Mouse (Mus musculus): ENCODE data around the gene Als2cr12. TPM values are rescaled to one million over a fixed set of nuclear protein-coding genes. Genes with fewer than 3 reads are reported as not detected.
"Not testable (repeated sequence)": the region's sequence is repeated elsewhere in the genome, so short reads cannot be mapped to it uniquely, and the experiment has no call there.

The Als2cr12 gene
- total RNA-seq, 2 experiments from 2014 or later, result 0.60 TPM; not detected in 1

- intact Hi-C loops (cut with DNase I), result no loop called here
- no peak for DNase-seq
These were observed 24.3 kb upstream of the Als2cr12 start for GRCm38 (mm10) chr1:58720090-58720489.

- intact Hi-C loops (cut with DNase I), result no loop called here
- DNase-seq, result no peak
These were observed 23.7 kb upstream of the Als2cr12 start for GRCm38 (mm10) chr1:58719356-58719945.

DNA sequence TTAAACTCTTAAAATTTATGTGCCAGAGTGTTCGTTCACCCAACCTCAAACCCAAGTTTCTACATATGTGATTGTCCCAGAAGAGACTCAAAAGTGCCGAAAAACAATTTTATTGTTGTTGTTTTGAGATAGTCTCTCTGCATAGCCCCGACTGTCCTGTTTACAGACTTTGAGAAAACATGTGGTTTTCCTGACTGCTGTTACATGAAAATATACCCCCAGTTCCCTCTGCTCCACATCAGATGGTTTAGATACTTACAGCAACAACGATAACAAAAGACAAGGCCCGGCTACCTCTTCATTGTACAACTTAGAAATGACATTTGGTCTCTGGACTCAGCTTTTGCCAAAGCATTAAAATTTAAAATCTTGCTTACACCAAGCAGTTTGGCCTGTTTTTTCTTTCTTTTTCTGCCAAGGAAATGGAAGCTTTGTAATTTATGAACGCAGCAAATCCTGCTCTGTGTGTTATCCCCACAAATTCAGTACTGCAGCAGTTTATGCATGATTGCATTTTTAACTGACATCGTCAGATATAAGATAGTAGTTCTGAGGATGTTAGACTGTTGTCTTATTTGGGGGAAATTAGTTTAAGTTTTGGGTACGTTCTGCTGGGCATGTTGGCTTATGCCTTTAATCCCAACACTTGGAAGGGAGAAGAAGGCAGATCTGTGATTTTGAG, 21.9 kb upstream of the Als2cr12 start:
- intact Hi-C loops (cut with DNase I), result no loop called here
- DNase-seq, result no peak

- DNase-seq, result no peak
- intact Hi-C loops (cut with DNase I), result no loop called here
These were observed 21.1 kb upstream of the Als2cr12 start for GRCm38 (mm10) chr1:58716883-58717220.

- intact Hi-C loops (cut with DNase I), result no loop called here
- no peak for DNase-seq
These were observed 20.5 kb upstream of the Als2cr12 start for GRCm38 (mm10) chr1:58716162-58716882.

GRCm38 (mm10) chr1:58715536-58715935, 19.7 kb upstream of the Als2cr12 start:
- intact Hi-C loops (cut with DNase I), result no loop called here
- no peak for DNase-seq

- intact Hi-C loops (cut with DNase I), result no loop called here
- DNase-seq, result no peak
These were observed 18.6 kb upstream of the Als2cr12 start for GRCm38 (mm10) chr1:58714361-58714760.

GRCm38 (mm10) chr1:58713893-58714231, 18.1 kb upstream of the Als2cr12 start:
- intact Hi-C loops (cut with DNase I), result no loop called here
- DNase-seq, result peak; percentile 85 to 87

GRCm38 (mm10) chr1:58713081-58713892, 17.5 kb upstream of the Als2cr12 start:
- intact Hi-C loops (cut with DNase I), result no loop called here
- peak; percentile 82 for DNase-seq

DNA sequence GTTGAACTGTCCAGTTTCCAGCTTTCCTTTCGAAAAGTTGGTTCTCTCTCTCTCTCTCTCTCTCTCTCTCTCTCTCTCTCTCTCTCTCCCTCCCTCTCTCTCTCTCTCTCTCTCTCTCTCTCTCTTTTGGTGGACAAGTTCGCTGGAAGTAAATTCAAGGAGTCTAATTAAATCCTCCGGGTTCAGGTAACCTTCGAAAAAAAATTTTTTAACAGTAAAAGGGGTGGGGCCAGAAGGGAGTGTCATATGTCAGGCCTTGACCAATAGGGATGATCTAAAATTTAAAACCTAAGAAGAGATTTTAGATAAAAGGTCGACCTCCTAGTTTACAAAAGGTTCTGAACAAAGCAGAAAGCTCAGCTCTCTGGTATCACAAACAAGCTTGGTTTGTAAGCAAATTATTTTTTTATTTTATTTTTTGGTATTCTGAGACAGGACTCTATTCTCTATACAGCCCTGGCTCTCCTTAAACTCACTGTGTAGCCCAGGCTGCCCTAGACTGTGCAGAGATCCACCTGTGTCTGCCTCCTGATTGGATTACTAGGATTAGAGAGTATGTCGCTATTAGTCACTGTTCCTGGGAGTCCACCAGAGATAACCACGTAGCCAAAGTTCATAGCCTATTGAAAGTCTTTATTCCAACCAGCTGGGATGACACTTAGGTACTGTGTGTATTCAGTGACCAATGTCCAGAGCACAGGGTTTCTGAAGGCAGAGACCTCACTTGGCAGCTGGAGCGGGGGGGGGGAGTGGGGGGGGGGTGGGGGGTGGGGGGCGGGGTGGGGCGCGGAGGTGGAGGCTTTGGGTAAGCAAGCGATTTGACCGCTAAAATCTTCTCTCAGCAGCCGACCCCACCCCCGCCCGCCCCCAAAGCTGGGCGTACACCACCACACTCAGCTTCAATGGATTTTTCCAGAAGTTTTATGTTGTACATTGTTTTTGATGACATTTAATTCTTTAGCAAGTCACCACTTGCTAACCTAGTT, 16.6 kb upstream of the Als2cr12 start:
- intact Hi-C loops (cut with DNase I), result no loop called here
- peak; percentile 70 to 80 for DNase-seq

GRCm38 (mm10) chr1:58711365-58712016, 15.7 kb upstream of the Als2cr12 start, which contains the start of gene Cflar:
Cflar (plus strand) TSS chr1:58711508.
- DNase-seq, result peak; percentile 86
- intact Hi-C loops (cut with DNase I), result loop anchor here (1.0 kb wide), 1 partner anchor 59 kb away; no protein-coding TSS in a partner anchor

- DNase-seq, result peak in 1 of 2 experiments; percentile 43
- intact Hi-C loops (cut with DNase I), result loop anchor here (1.0 kb wide), 1 partner anchor 59 kb away; no protein-coding TSS in a partner anchor
These were observed 15.0 kb upstream of the Als2cr12 start for GRCm38 (mm10) chr1:58710711-58711364.

DNA sequence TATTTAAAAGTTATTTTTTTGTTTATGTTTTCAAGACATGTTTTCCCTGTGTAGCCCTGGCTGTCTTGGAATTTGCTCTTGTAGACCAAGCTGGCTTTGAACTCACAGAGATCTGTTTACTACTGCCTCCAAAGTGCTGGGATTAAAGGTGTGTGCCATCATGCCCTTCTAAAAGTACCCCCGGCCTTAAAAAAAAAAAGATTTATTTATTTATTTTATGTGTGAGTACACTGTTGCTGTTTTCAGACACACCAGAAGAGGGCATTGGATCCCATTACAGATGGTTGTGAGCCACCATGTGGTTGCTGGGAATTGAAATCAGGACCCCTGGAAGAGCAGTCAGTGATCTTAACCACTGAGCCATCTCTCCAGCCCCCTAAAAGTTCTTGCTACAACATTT, 14.3 kb upstream of the Als2cr12 start:
- intact Hi-C loops (cut with DNase I); DNase-seq: not testable (repeated sequence)

- DNase-seq; intact Hi-C loops (cut with DNase I): not testable (repeated sequence)
These were observed 4.9 kb upstream of the Als2cr12 start for GRCm38 (mm10) chr1:58700580-58701162.

GRCm38 (mm10) chr1:58699988-58700387, 4.2 kb upstream of the Als2cr12 start:
- intact Hi-C loops (cut with DNase I), result no loop called here

GRCm38 (mm10) chr1:58698781-58699180, 3.0 kb upstream of the Als2cr12 start:
- DNase-seq, result no peak
- intact Hi-C loops (cut with DNase I), result no loop called here

More at GRCm38 (mm10) chr1:58699988-58700387, 4.2 kb upstream of the Als2cr12 start:
- DNase-seq, result no peak

GRCm38 (mm10) chr1:58697607-58698006, 1.8 kb upstream of the Als2cr12 start:
- intact Hi-C loops (cut with DNase I), result loop anchor here (2.0 kb wide), 1 partner anchor 199 kb away; no protein-coding TSS in a partner anchor
- peak; percentile 36 to 50 for DNase-seq

- intact Hi-C loops (cut with DNase I), result no loop called here
- DNase-seq, result no peak
These were observed 2.1 kb downstream of the Als2cr12 start for GRCm38 (mm10) chr1:58693696-58694095.

Measured in heart, postnatal 10 days (tissue).